Comparison of ENCODE assay signal across 25 mouse cellular contexts in the genomic region with DNA sequence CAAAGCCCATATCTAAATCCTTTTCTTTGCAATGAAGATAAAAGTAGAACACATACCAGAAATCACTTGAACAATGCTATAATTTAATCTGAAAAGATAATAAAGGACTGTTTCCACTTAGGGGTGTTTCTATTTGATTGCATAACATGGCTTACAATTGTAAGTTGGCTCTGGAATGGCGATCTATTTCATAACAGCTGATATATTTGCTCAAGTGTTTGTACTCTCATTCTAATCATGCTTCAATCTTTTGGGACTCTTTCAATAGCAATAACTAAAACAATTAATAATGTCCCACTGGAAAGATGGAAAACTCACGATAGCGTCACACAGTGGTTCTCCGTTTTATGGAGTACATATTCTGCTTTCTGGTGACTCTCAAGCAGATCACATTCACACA.
DNase-seq lines count a peak whose midpoint lies in the region; ATAC-seq and TF ChIP-seq lines count a peak whose summit lies in the region.
"Had no signal": no experiment of that assay in that cellular context is flagged by ENCODE, and none has a peak within 500 bp of the region (broad histone marks: within the 10 kb centered on the region; RNA-seq: fewer than 3 reads in every experiment).

No protein-coding gene starts in this region.

- no peaks in the 10 kb centered on the region for H3K4me1 ChIP-seq in lung, embryonic 14.5 days (ENCODE audit: insufficient read depth)
- H3K4me1 ChIP-seq in lung, postnatal 0 days (ENCODE audit: insufficient read depth, low read depth, low read length) = no peaks in the 10 kb centered on the region
- H3K4me1 ChIP-seq: forebrain, embryonic 10.5 days; forebrain, embryonic 13.5 days; hindbrain, embryonic 10.5 days; hindbrain, embryonic 13.5 days had no signal

- H3K27me3 ChIP-seq in lung, embryonic 14.5 days (ENCODE audit: insufficient read depth, low read length) = no peaks in the 10 kb centered on the region
- no peaks in the 10 kb centered on the region for H3K27me3 ChIP-seq in lung, postnatal 0 days (replicated peaks; ENCODE audit: insufficient read depth, low read length)
- H3K27me3 ChIP-seq: forebrain, embryonic 13.5 days; hindbrain, embryonic 13.5 days had no signal

- H3K9ac ChIP-seq in lung, embryonic 14.5 days = no peak overlapping the region
- H3K9ac ChIP-seq in lung, postnatal 0 days (replicated peaks; ENCODE audit: low read depth) = no peak overlapping the region
- H3K9ac ChIP-seq: forebrain, embryonic 13.5 days; hindbrain, embryonic 13.5 days had no signal

- DNase-seq in lung, embryonic 14.5 days = peak; percentile 74
- DNase-seq in lung, postnatal 10 days = no peak
- peak; percentile 85 for DNase-seq in lung, postnatal 0 days (ENCODE audit: low spot score)
- DNase-seq in lung, postnatal 4 days = no peak
- DNase-seq in lung, postnatal 25 days (ENCODE audit: low spot score) = peak; percentile 26
- no peak for DNase-seq in heart, postnatal 25 days (ENCODE audit: low spot score)
- no peak for DNase-seq in urinary bladder, postnatal 4 days (ENCODE audit: low spot score in 2 of 2)
- DNase-seq: adrenal gland, adult 8-10 months; adrenal gland, postnatal 25 days; cerebellum, adult 18-20 months; cerebellum, adult 9-10 months; cerebellum, postnatal 14 days; gastrocnemius, adult 2 months; gastrocnemius, postnatal 14 days; heart, adult 11 months; heart, postnatal 36 days had no signal

- H3K4me3 ChIP-seq in lung, embryonic 14.5 days (ENCODE audit: low read depth, low read length) = no peak overlapping the region
- no peak overlapping the region for H3K4me3 ChIP-seq in lung, postnatal 0 days (ENCODE audit: low read depth, low read length)
- H3K4me3 ChIP-seq: forebrain, embryonic 10.5 days; forebrain, embryonic 13.5 days; gastrocnemius, adult 2 months; hindbrain, embryonic 10.5 days; hindbrain, embryonic 13.5 days had no signal

- no peak overlapping the region for H3K27ac ChIP-seq in lung, embryonic 14.5 days (ENCODE audit: low read depth)
- no peak overlapping the region for H3K27ac ChIP-seq in lung, postnatal 0 days (ENCODE audit: low read length)
- H3K27ac ChIP-seq: forebrain, embryonic 10.5 days; forebrain, embryonic 13.5 days; gastrocnemius, adult 2 months; hindbrain, embryonic 10.5 days; hindbrain, embryonic 13.5 days had no signal

- TF ChIP-seq EP300 in lung, postnatal 0 days (IDR thresholded peaks at IDR 0.05) = peak; percentile 66

- no peak for TF ChIP-seq CTCF in lung, embryonic 14.5 days (IDR thresholded peaks at IDR 0.05; ENCODE audit: low read depth)
- TF ChIP-seq CTCF in lung, postnatal 0 days (IDR thresholded peaks at IDR 0.05) = no peak

- H3K9me3 ChIP-seq in lung, embryonic 14.5 days (ENCODE audit: low read depth, low read length) = no peaks in the 10 kb centered on the region
- no peaks in the 10 kb centered on the region for H3K9me3 ChIP-seq in lung, postnatal 0 days (ENCODE audit: low read length)
- H3K9me3 ChIP-seq: forebrain, embryonic 10.5 days; forebrain, embryonic 13.5 days; hindbrain, embryonic 10.5 days; hindbrain, embryonic 13.5 days had no signal

- H3K4me2 ChIP-seq in lung, embryonic 14.5 days = no peak overlapping the region
- H3K4me2 ChIP-seq in lung, postnatal 0 days (replicated peaks; ENCODE audit: low read depth, low read length) = no peak overlapping the region
- H3K4me2 ChIP-seq: forebrain, embryonic 13.5 days; heart, embryonic 11.5 days; hindbrain, embryonic 13.5 days had no signal

- H3K36me3 ChIP-seq in lung, embryonic 14.5 days (ENCODE audit: insufficient read depth) = no peaks in the 10 kb centered on the region
- no peaks in the 10 kb centered on the region for H3K36me3 ChIP-seq in lung, postnatal 0 days (ENCODE audit: insufficient read depth, low read length)
- H3K36me3 ChIP-seq: forebrain, embryonic 10.5 days; hindbrain, embryonic 10.5 days; hindbrain, embryonic 13.5 days had no signal

- ATAC-seq in lung, embryonic 14.5 days (ENCODE audit: insufficient read depth) = peak; percentile 54; the same call in 1 of the 2 replicates
- peak; percentile 16; the same call in 1 of the 2 replicates for ATAC-seq in lung, postnatal 0 days
- ATAC-seq: activated CD4-positive, CD25-positive, alpha-beta regulatory T cell, adult 4 months; CD4-positive, CD25-positive, alpha-beta regulatory T cell, adult 4 months; forebrain, embryonic 13.5 days; forebrain, embryonic 16.5 days; hindbrain, embryonic 16.5 days had no signal

- intact Hi-C loops in heart, postnatal 25 days (cut with DNase I) = no loop called here

- WGBS in lung, embryonic 14.5 days = 41% methylated on average over 4 of the region's 4 CpGs
- 56% methylated on average over 4 of the region's 4 CpGs for WGBS in lung, postnatal 0 days

Comparison
In these comparisons a context has a peak if more than half of its experiments do, and no peak if none do; other contexts are left out.
1. DNase-seq: peak in lung, embryonic 14.5 days (single experiment), lung, postnatal 0 days (single experiment) and lung, postnatal 25 days (single experiment); none in lung, postnatal 10 days (single experiment), lung, postnatal 4 days (0 of 2), heart, postnatal 25 days (single experiment) and urinary bladder, postnatal 4 days (0 of 2).